Mouse (Mus musculus) cerebellum, adult 18-20 months (tissue): ENCODE measurements at regions not wholly inside any gene's neighbourhood (a gene's known extent, or its start where the extent isn't known, plus 50 kb on each side); places are given as distances from the start of the nearest gene placed in this dataset.

Experiments used
- DNase-seq, 2 experiments: peaks; one replicate each; pipeline ENCODE4 v3.0.0; 2021

DNA sequence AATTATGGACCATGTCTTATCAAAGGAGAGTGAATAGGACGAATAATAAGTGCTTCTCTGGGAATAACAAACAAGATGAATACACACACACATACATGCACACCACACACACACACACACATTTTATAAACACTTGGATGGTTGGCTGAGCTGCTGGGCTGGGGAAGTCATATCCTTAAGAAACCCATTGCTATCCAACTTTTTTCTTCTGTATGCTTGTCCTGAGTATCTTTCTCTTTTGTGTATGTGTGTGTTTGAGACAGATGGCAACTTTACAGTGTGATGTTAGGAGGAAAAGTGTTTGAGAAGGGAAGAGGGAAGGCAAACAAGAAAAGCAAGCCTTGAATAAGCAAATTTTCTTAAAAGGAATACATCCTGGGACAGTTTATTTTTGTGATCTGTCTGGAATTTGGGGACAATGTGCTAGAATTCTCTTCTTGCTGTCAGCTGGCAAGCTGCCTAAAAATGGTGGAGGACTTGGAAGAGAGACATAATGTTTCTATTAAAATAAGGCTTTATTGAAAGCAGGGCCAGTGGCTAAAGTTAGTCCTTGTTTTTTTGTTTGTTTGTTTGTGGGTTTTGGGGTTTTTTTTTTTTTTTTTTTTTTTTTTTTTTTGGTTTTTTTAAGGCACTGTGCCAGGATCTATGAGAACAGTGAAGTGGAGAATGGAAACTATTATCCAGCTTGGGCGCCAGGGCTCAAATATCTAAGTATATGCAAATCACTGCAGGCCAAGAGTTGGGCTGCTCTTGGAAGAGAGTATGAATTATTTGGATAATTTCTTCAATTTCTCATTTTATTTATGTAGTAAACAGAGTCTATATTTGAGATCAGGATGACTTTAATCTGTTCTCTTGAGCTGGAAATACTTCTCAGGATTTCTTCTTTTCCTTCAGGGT is 766.2 kb downstream of the Bcl11a start:
- no peak for DNase-seq

DNA sequence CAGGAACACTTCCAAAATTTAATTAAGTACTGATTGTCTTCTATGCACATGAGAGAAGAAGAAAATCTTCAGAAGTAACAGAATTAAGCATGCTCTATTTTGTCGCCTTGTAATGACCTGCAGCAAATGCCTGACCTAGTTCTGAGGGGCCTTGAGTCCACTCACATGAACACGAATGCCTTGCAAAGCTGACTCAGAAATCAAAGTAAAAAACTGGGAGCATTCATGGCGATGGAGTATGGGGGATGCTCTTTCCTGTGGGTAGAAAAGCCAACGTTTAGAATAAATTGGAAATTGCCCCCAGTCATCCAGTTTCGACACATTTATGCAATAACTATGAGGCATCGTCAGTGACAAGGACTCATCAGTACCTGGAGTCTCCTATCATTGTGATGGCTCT is 779.1 kb downstream of the Bcl11a start:
- no peak for DNase-seq

DNA sequence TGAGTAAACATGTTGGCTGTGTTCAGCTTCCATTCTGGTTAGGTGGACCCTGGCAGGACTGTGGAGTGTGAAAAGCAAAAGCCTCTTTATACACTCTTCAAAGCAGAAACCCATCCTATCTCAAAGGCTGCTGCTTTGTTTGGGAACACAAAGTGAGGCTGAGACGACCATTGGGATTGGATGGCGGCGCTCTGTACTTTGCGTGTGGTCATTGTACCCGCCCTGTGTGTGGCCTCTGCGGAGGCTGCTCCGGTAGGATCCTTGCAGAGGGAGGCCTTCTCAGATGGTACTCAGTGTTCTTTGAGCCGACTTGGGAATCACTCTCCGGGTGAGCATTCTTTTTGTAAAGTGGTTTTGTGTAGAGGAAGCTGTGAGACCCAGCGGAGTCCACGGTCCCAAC is 786.8 kb downstream of the Bcl11a start:
- no peak for DNase-seq

DNA sequence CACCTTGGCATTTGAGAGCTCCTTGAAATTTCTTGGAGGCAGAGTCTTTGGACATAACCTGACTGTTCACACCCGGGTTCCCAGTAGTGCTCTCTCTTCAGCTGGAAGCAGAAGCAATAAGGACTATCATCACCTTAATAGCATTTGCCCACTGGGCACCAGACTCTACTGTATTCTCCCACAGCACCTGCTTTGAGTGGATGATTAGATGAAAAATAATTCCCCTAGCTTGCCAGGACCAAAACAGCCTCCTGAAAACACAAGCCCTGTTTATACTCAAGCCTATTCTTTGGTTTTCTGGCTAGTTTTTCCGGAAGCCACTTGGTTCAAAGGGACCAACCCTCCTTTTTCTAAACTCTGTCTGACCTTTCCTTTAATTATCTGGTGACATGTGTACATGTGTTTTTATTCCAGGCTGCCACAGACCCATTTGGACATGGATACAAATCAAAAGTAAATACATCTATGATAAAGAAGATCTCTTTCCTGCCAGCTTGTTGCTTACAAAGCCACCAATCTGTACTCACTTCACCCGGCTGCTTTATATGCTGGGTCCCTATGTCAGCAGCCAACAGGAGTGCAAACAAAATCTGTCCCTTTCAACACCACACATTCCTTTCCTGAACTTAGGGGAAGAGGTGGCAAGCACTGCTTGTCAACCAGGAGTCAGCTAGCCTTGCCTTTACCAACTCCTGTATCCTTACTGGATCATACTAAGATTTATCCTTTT is 787.4 kb downstream of the Bcl11a start:
- DNase-seq = no peak
